Mouse (Mus musculus) forebrain, embryonic 14.5 days (tissue): ENCODE measurements around the gene Methig1. TPM values are rescaled to one million over a fixed set of nuclear protein-coding genes. Genes with fewer than 3 reads are reported as not detected.

Experiments
- ATAC-seq: fragments of 200-750 bp; cut with Nextera tagmentation; 2 replicates; pipeline ENCODE4 v1.8.0; 2017; ENCODE audit warnings: mild to moderate bottlenecking, moderate library complexity
- DNase-seq: peaks from one replicate; pipeline ENCODE4 v3.0.0-alpha.2; 2015; ENCODE audit warnings: low spot score
- H3K27ac ChIP-seq: fragments of 300-500 bp; sonication (generic); 2 replicates; pipeline ENCODE4 v1.5.1; 2014; ENCODE audit warnings: low read depth, mild to moderate bottlenecking, control low read depth, low read length, moderate library complexity
- H3K27me3 ChIP-seq: fragments of 300-500 bp; sonication (generic); replicated peaks from 2 replicates; pipeline ENCODE4 v1.6.1; 2014; ENCODE audit warnings: low read length, control low read depth, mixed read lengths; ENCODE audit not compliant: control insufficient read depth, insufficient read depth
- H3K36me3 ChIP-seq: fragments of 300-500 bp; sonication (generic); 2 replicates; pipeline ENCODE4 v1.6.1; 2014; ENCODE audit warnings: low read length, control low read depth; ENCODE audit not compliant: control insufficient read depth, insufficient read depth
- H3K4me1 ChIP-seq: fragments of 300-500 bp; sonication (generic); 2 replicates; pipeline ENCODE4 v1.6.1; 2014; ENCODE audit warnings: antibody characterized with exemption, low read length, control low read depth; ENCODE audit not compliant: control insufficient read depth, insufficient read depth
- H3K4me2 ChIP-seq: fragments of 300-500 bp; sonication (generic); 2 replicates; pipeline ENCODE4 v1.6.1; 2014; ENCODE audit warnings: mild to moderate bottlenecking, control low read depth, low read length
- H3K4me3 ChIP-seq: fragments of 300-500 bp; sonication (generic); 2 replicates; pipeline ENCODE4 v1.5.1; 2014; ENCODE audit warnings: low read depth, low read length, control low read depth
- H3K9ac ChIP-seq: fragments of 300-500 bp; sonication (generic); 2 replicates; pipeline ENCODE4 v1.6.1; 2014; ENCODE audit warnings: mild to moderate bottlenecking, low read length, control low read depth, moderate library complexity
- H3K9me3 ChIP-seq: fragments of 300-500 bp; sonication (generic); replicated peaks from 2 replicates; pipeline ENCODE4 v1.6.1; 2016; ENCODE audit warnings: low read length, control low read depth, mixed read lengths; ENCODE audit not compliant: control insufficient read depth
- WGBS: fragments of 180-500 bp; shearing (Covaris S2); extraction: QIAGEN DNeasy Blood & Tissue Kit; methylation state at CpG from one replicate; pipeline ENCODE4 v1.1.7; 2014; 5-methylcytosine and 5-hydroxymethylcytosine counted together
- polyA plus RNA-seq: library from polyadenylated mRNA; unstranded; fragments of >200 nt; fragmentation: Nextera tagmentation; extraction: Ambion mirVana; gene quantifications from 2 replicates; pipeline ENCODE4 v1.2.1, GENCODE M21; 2014

Methig1 gene
- polyA plus RNA-seq, 1 experiment from 2014 or later = not detected

GRCm38 (mm10) chr15:100401811-100402210, 48.9 kb downstream of the Methig1 start:
- H3K27me3 ChIP-seq = no peaks in the 10 kb centered on the region
- peaks cover 94% of the 10 kb centered on the region for H3K36me3 ChIP-seq
- no peak overlapping the region for H3K4me2 ChIP-seq
- 94% methylated on average over 4 of the region's 4 CpGs for WGBS
- H3K27ac ChIP-seq = no peak overlapping the region
- H3K4me3 ChIP-seq = no peak overlapping the region
- H3K9me3 ChIP-seq = no peaks in the 10 kb centered on the region
- no peak overlapping the region for H3K9ac ChIP-seq
- ATAC-seq = no peak
- DNase-seq = no peak
- H3K4me1 ChIP-seq = no peaks in the 10 kb centered on the region

- ATAC-seq (no peak), DNase-seq (no peak)
- 94% methylated on average over 14 of the region's 14 CpGs for WGBS
- Histone ChIP-seq H3K36me3 (peaks cover 91% of the 10 kb centered on the region), H3K27ac (no peak overlapping the region), H3K4me2 (no peak overlapping the region), H3K9ac (no peak overlapping the region), H3K4me3 (no peak overlapping the region), H3K4me1 (no peaks in the 10 kb centered on the region), H3K9me3 (no peaks in the 10 kb centered on the region), H3K27me3 (no peaks in the 10 kb centered on the region)
Measured at GRCm38 (mm10) chr15:100402347-100402746, 49.4 kb downstream of the Methig1 start.

- no peak overlapping the region for H3K4me2 ChIP-seq
Measured at GRCm38 (mm10) chr15:100402798-100403197, 49.8 kb downstream of the Methig1 start.

GRCm38 (mm10) chr15:100403318-100404000, 50.5 kb downstream of the Methig1 start:
- H3K36me3 ChIP-seq = peaks cover 93% of the 10 kb centered on the region
- H3K9ac ChIP-seq = no peak overlapping the region
- no peak overlapping the region for H3K4me3 ChIP-seq
- H3K27me3 ChIP-seq = no peaks in the 10 kb centered on the region
- no peaks in the 10 kb centered on the region for H3K4me1 ChIP-seq
- DNase-seq = no peak
- no peak for ATAC-seq
- 96% methylated on average over 16 of the region's 16 CpGs for WGBS
- H3K4me2 ChIP-seq = no peak overlapping the region
- H3K9me3 ChIP-seq = no peaks in the 10 kb centered on the region
- H3K27ac ChIP-seq = no peak overlapping the region

More at GRCm38 (mm10) chr15:100402798-100403197, 49.8 kb downstream of the Methig1 start:
- ATAC-seq (no peak), DNase-seq (no peak)
- Histone ChIP-seq H3K27me3 (no peaks in the 10 kb centered on the region), H3K4me3 (no peak overlapping the region), H3K4me1 (no peaks in the 10 kb centered on the region), H3K27ac (no peak overlapping the region), H3K9ac (no peak overlapping the region), H3K36me3 (peaks cover 91% of the 10 kb centered on the region), H3K9me3 (no peaks in the 10 kb centered on the region)
- WGBS = 92% methylated on average over 4 of the region's 4 CpGs

- no peaks in the 10 kb centered on the region for H3K9me3 ChIP-seq
- no peak overlapping the region for H3K27ac ChIP-seq
- no peak overlapping the region for H3K9ac ChIP-seq
- no peak overlapping the region for H3K4me3 ChIP-seq
- ATAC-seq (no peak), DNase-seq (no peak)
- 93% methylated on average over 5 of the region's 5 CpGs for WGBS
- H3K27me3 ChIP-seq = no peaks in the 10 kb centered on the region
- H3K4me1 ChIP-seq = no peaks in the 10 kb centered on the region
- no peak overlapping the region for H3K4me2 ChIP-seq
- peaks cover 87% of the 10 kb centered on the region for H3K36me3 ChIP-seq
Measured at GRCm38 (mm10) chr15:100406088-100406487, 53.1 kb downstream of the Methig1 start.

GRCm38 (mm10) chr15:100410918-100411672, 58.1 kb downstream of the Methig1 start:
- H3K27me3 ChIP-seq = no peaks in the 10 kb centered on the region
- no peak overlapping the region for H3K4me2 ChIP-seq
- peaks cover 45% of the 10 kb centered on the region for H3K36me3 ChIP-seq
- H3K4me3 ChIP-seq = no peak overlapping the region
- H3K9me3 ChIP-seq = no peaks in the 10 kb centered on the region
- H3K27ac ChIP-seq = no peak overlapping the region
- no peak for DNase-seq
- WGBS = 64% methylated on average over 14 of the region's 14 CpGs
- no peak for ATAC-seq
- H3K4me1 ChIP-seq = no peaks in the 10 kb centered on the region
- H3K9ac ChIP-seq = no peak overlapping the region

GRCm38 (mm10) chr15:100411731-100412130, 58.8 kb downstream of the Methig1 start:
- Histone ChIP-seq H3K4me1 (no peaks in the 10 kb centered on the region), H3K9ac (no peak overlapping the region), H3K27ac (no peak overlapping the region), H3K4me2 (no peak overlapping the region), H3K27me3 (no peaks in the 10 kb centered on the region), H3K9me3 (no peaks in the 10 kb centered on the region), H3K36me3 (peaks cover 42% of the 10 kb centered on the region), H3K4me3 (no peak overlapping the region)
- DNase-seq = no peak
- WGBS = 85% methylated on average over 5 of the region's 5 CpGs
- ATAC-seq = no peak

- WGBS = 84% methylated on average over 4 of the region's 5 CpGs
- ATAC-seq = no peak
- H3K9ac ChIP-seq = no peak overlapping the region
- H3K36me3 ChIP-seq = peaks cover 30% of the 10 kb centered on the region
- H3K9me3 ChIP-seq = no peaks in the 10 kb centered on the region
- H3K27ac ChIP-seq = no peak overlapping the region
- no peaks in the 10 kb centered on the region for H3K4me1 ChIP-seq
- no peak overlapping the region for H3K4me2 ChIP-seq
- no peaks in the 10 kb centered on the region for H3K27me3 ChIP-seq
- DNase-seq = no peak
- H3K4me3 ChIP-seq = no peak overlapping the region
Measured at GRCm38 (mm10) chr15:100413306-100413705, 60.4 kb downstream of the Methig1 start.

GRCm38 (mm10) chr15:100414011-100414410, 61.1 kb downstream of the Methig1 start:
- Histone ChIP-seq H3K4me1 (no peaks in the 10 kb centered on the region), H3K9ac (no peak overlapping the region), H3K27me3 (no peaks in the 10 kb centered on the region), H3K36me3 (peaks cover 24% of the 10 kb centered on the region), H3K4me3 (no peak overlapping the region), H3K27ac (no peak overlapping the region), H3K4me2 (no peak overlapping the region), H3K9me3 (no peaks in the 10 kb centered on the region)
- 71% methylated on average over 4 of the region's 4 CpGs for WGBS
- no peak for DNase-seq
- no peak for ATAC-seq
